Mouse (Mus musculus): ENCODE measurements around the gene Slc2a12. TPM values are rescaled to one million over a fixed set of nuclear protein-coding genes. Genes with fewer than 3 reads are reported as not detected.

The Slc2a12 gene
- polyA plus RNA-seq, 1 experiment from 2014 or later = 1.5 TPM

- no peak for ATAC-seq (ENCODE audit: insufficient number of reproducible peaks, insufficient read depth, low FRiP score, low TSS enrichment, low read depth)
Observed at GRCm38 (mm10) chr10:22660286-22661000, 15.6 kb downstream of the Slc2a12 start.

GRCm38 (mm10) chr10:22668509-22668908 is 23.7 kb downstream of the Slc2a12 start:
- Histone ChIP-seq H3K36me3 (no peaks in the 10 kb centered on the region), H3K9ac (replicated peaks) (no peak overlapping the region), H3K27ac (no peak overlapping the region), H3K4me1 (replicated peaks) (peaks cover 8% of the 10 kb centered on the region), H3K4me2 (no peak overlapping the region), H3K4me3 (replicated peaks) (no peak overlapping the region), H3K9me3 (no peaks in the 10 kb centered on the region), H3K27me3 (peaks cover 22% of the 10 kb centered on the region)
- WGBS = 85% methylated on average over 13 of the region's 13 CpGs
- ATAC-seq (ENCODE audit: insufficient number of reproducible peaks, insufficient read depth, low FRiP score, low TSS enrichment, low read depth) = no peak

More at GRCm38 (mm10) chr10:22660286-22661000, 15.6 kb downstream of the Slc2a12 start:
- H3K9me3 ChIP-seq = no peaks in the 10 kb centered on the region
- H3K27me3 ChIP-seq = no peaks in the 10 kb centered on the region
- no peak overlapping the region for H3K4me2 ChIP-seq
- no peak overlapping the region for H3K9ac ChIP-seq (replicated peaks)
- no peaks in the 10 kb centered on the region for H3K36me3 ChIP-seq
- peaks cover 15% of the 10 kb centered on the region for H3K4me1 ChIP-seq (replicated peaks)
- WGBS = 85% methylated on average over 5 of the region's 5 CpGs
- H3K4me3 ChIP-seq (replicated peaks) = no peak overlapping the region
- no peak overlapping the region for H3K27ac ChIP-seq

- H3K36me3 ChIP-seq = no peaks in the 10 kb centered on the region
- no peak overlapping the region for H3K4me2 ChIP-seq
- H3K4me1 ChIP-seq (replicated peaks) = peaks cover 21% of the 10 kb centered on the region
- 90% methylated on average over 8 of the region's 8 CpGs for WGBS
- H3K9me3 ChIP-seq = peaks cover 5% of the 10 kb centered on the region; the same call in 1 of the 2 replicates
- no peak overlapping the region for H3K27ac ChIP-seq
- no peak overlapping the region for H3K9ac ChIP-seq (replicated peaks)
- H3K4me3 ChIP-seq (replicated peaks) = no peak overlapping the region
- H3K27me3 ChIP-seq = peaks cover 32% of the 10 kb centered on the region
- no peak for ATAC-seq (ENCODE audit: insufficient number of reproducible peaks, insufficient read depth, low FRiP score, low TSS enrichment, low read depth)
Observed at GRCm38 (mm10) chr10:22674176-22674575, 29.4 kb downstream of the Slc2a12 start.

- 41% methylated on average over 13 of the region's 13 CpGs for WGBS
- no peak overlapping the region for H3K4me3 ChIP-seq (replicated peaks)
- H3K36me3 ChIP-seq = no peaks in the 10 kb centered on the region
- ATAC-seq (ENCODE audit: insufficient number of reproducible peaks, insufficient read depth, low FRiP score, low TSS enrichment, low read depth) = peak; percentile 76
- peaks cover 21% of the 10 kb centered on the region for H3K4me1 ChIP-seq (replicated peaks)
- H3K4me2 ChIP-seq = no peak overlapping the region
- peaks cover 5% of the 10 kb centered on the region; the same call in 1 of the 2 replicates for H3K9me3 ChIP-seq
- no peak overlapping the region for H3K9ac ChIP-seq (replicated peaks)
- peak overlapping the region; percentile 59; the same call in 1 of the 2 replicates for H3K27ac ChIP-seq
- H3K27me3 ChIP-seq = peaks cover 25% of the 10 kb centered on the region
Observed at GRCm38 (mm10) chr10:22675848-22676630, 31.2 kb downstream of the Slc2a12 start.

- 87% methylated on average over 9 of the region's 9 CpGs for WGBS
- no peaks in the 10 kb centered on the region for H3K9me3 ChIP-seq
Observed at GRCm38 (mm10) chr10:22696236-22696635, 51.4 kb downstream of the Slc2a12 start.

GRCm38 (mm10) chr10:22696864-22697263 is 52.1 kb downstream of the Slc2a12 start:
- Histone ChIP-seq H3K9ac (replicated peaks) (no peak overlapping the region), H3K9me3 (no peaks in the 10 kb centered on the region), H3K4me3 (replicated peaks) (no peak overlapping the region), H3K4me2 (no peak overlapping the region), H3K27ac (no peak overlapping the region), H3K4me1 (replicated peaks) (no peaks in the 10 kb centered on the region), H3K27me3 (no peaks in the 10 kb centered on the region), H3K36me3 (peaks cover 10% of the 10 kb centered on the region; the same call in 1 of the 2 replicates)
- ATAC-seq (ENCODE audit: insufficient number of reproducible peaks, insufficient read depth, low FRiP score, low TSS enrichment, low read depth) = no peak
- WGBS = 78% methylated on average over 7 of the region's 7 CpGs

More at GRCm38 (mm10) chr10:22696236-22696635, 51.4 kb downstream of the Slc2a12 start:
- Histone ChIP-seq H3K36me3 (peaks cover 10% of the 10 kb centered on the region; the same call in 1 of the 2 replicates), H3K4me1 (replicated peaks) (no peaks in the 10 kb centered on the region), H3K9ac (replicated peaks) (no peak overlapping the region), H3K27me3 (no peaks in the 10 kb centered on the region), H3K27ac (no peak overlapping the region), H3K4me2 (no peak overlapping the region), H3K4me3 (replicated peaks) (no peak overlapping the region)
- ATAC-seq (ENCODE audit: insufficient number of reproducible peaks, insufficient read depth, low FRiP score, low TSS enrichment, low read depth) = no peak

GRCm38 (mm10) chr10:22698158-22698953 is 53.5 kb downstream of the Slc2a12 start:
- Histone ChIP-seq H3K9me3 (no peaks in the 10 kb centered on the region), H3K9ac (replicated peaks) (no peak overlapping the region), H3K27ac (no peak overlapping the region), H3K4me1 (replicated peaks) (no peaks in the 10 kb centered on the region), H3K27me3 (no peaks in the 10 kb centered on the region), H3K4me3 (replicated peaks) (no peak overlapping the region), H3K4me2 (no peak overlapping the region), H3K36me3 (peaks cover 17% of the 10 kb centered on the region; the same call in 1 of the 2 replicates)
- WGBS = 85% methylated on average over 9 of the region's 9 CpGs
- ATAC-seq (ENCODE audit: insufficient number of reproducible peaks, insufficient read depth, low FRiP score, low TSS enrichment, low read depth) = no peak

GRCm38 (mm10) chr10:22699487-22700335 is 54.9 kb downstream of the Slc2a12 start:
- no peak overlapping the region for H3K4me2 ChIP-seq
- H3K9me3 ChIP-seq = no peaks in the 10 kb centered on the region
- no peak for ATAC-seq (ENCODE audit: insufficient number of reproducible peaks, insufficient read depth, low FRiP score, low TSS enrichment, low read depth)
- no peak overlapping the region for H3K4me3 ChIP-seq (replicated peaks)
- H3K27ac ChIP-seq = no peak overlapping the region
- H3K4me1 ChIP-seq (replicated peaks) = no peaks in the 10 kb centered on the region
- peaks cover 25% of the 10 kb centered on the region; the same call in 1 of the 2 replicates for H3K36me3 ChIP-seq
- WGBS = 73% methylated on average over 19 of the region's 19 CpGs
- H3K27me3 ChIP-seq = no peaks in the 10 kb centered on the region
- no peak overlapping the region for H3K9ac ChIP-seq (replicated peaks)

GRCm38 (mm10) chr10:22700773-22701172 is 56.0 kb downstream of the Slc2a12 start:
- Histone ChIP-seq H3K9me3 (no peaks in the 10 kb centered on the region), H3K27ac (no peak overlapping the region), H3K4me1 (replicated peaks) (no peaks in the 10 kb centered on the region), H3K4me2 (no peak overlapping the region), H3K27me3 (no peaks in the 10 kb centered on the region), H3K9ac (replicated peaks) (no peak overlapping the region), H3K4me3 (replicated peaks) (no peak overlapping the region), H3K36me3 (peaks cover 33% of the 10 kb centered on the region)
- WGBS = 79% methylated on average over 9 of the region's 9 CpGs
- ATAC-seq (ENCODE audit: insufficient number of reproducible peaks, insufficient read depth, low FRiP score, low TSS enrichment, low read depth) = no peak

All from limb, embryonic 12.5 days (tissue).